Mouse (Mus musculus): ENCODE measurements at regions not wholly inside any gene's neighbourhood (a gene's known extent, or its start where the extent isn't known, plus 50 kb on each side); places are given as distances from the start of the nearest gene placed in this dataset.

GRCm38 (mm10) chr9:87895526-87895925, 164.5 kb upstream of the Tbx18 start:
- no peak for TF ChIP-seq CTCF (IDR thresholded peaks at IDR 0.05; ENCODE audit: extremely low read depth, insufficient read length, insufficient replicate concordance, low read depth, low read length)
- TF ChIP-seq POLR2A (IDR thresholded peaks at IDR 0.05; ENCODE audit: low read depth, low read length) = no peak
- H3K36me3 ChIP-seq (ENCODE audit: control insufficient read depth, insufficient read depth, low read length) = no peaks in the 10 kb centered on the region
- 67% methylated on average over 4 of the region's 4 CpGs for WGBS
- no peak overlapping the region for H3K27ac ChIP-seq (ENCODE audit: insufficient read depth, low read depth, low read length)
- H3K27me3 ChIP-seq (ENCODE audit: control insufficient read depth, insufficient read depth, low read length) = no peaks in the 10 kb centered on the region
- no peak overlapping the region for H3K4me3 ChIP-seq (ENCODE audit: low read depth, low read length)
- no peaks in the 10 kb centered on the region for H3K4me1 ChIP-seq (ENCODE audit: control insufficient read depth, insufficient read depth, insufficient read length, low read length)

- no peaks in the 10 kb centered on the region for H3K36me3 ChIP-seq (ENCODE audit: control insufficient read depth, insufficient read depth, low read length)
- H3K4me1 ChIP-seq (ENCODE audit: control insufficient read depth, insufficient read depth, insufficient read length, low read length) = no peaks in the 10 kb centered on the region
- H3K4me3 ChIP-seq (ENCODE audit: low read depth, low read length) = no peak overlapping the region
- no peak overlapping the region for H3K27ac ChIP-seq (ENCODE audit: insufficient read depth, low read depth, low read length)
- TF ChIP-seq CTCF (IDR thresholded peaks at IDR 0.05; ENCODE audit: extremely low read depth, insufficient read length, insufficient replicate concordance, low read depth, low read length) (no peak), POLR2A (IDR thresholded peaks at IDR 0.05; ENCODE audit: low read depth, low read length) (no peak)
- no peaks in the 10 kb centered on the region for H3K27me3 ChIP-seq (ENCODE audit: control insufficient read depth, insufficient read depth, low read length)
- WGBS = 50% methylated on average over 3 of the region's 3 CpGs
Observed at GRCm38 (mm10) chr9:87897336-87897735, 166.3 kb upstream of the Tbx18 start.

GRCm38 (mm10) chr9:87899368-87899767, 168.3 kb upstream of the Tbx18 start:
- Histone ChIP-seq H3K4me1 (ENCODE audit: control insufficient read depth, insufficient read depth, insufficient read length, low read length) (no peaks in the 10 kb centered on the region), H3K27ac (ENCODE audit: insufficient read depth, low read depth, low read length) (no peak overlapping the region), H3K36me3 (ENCODE audit: control insufficient read depth, insufficient read depth, low read length) (no peaks in the 10 kb centered on the region), H3K4me3 (ENCODE audit: low read depth, low read length) (no peak overlapping the region), H3K27me3 (ENCODE audit: control insufficient read depth, insufficient read depth, low read length) (no peaks in the 10 kb centered on the region)
- TF ChIP-seq CTCF (IDR thresholded peaks at IDR 0.05; ENCODE audit: extremely low read depth, insufficient read length, insufficient replicate concordance, low read depth, low read length) = no peak
- TF ChIP-seq POLR2A (IDR thresholded peaks at IDR 0.05; ENCODE audit: low read depth, low read length) = no peak
- 57% methylated on average over 5 of the region's 5 CpGs for WGBS

GRCm38 (mm10) chr9:87899800-87900199, 168.7 kb upstream of the Tbx18 start:
- H3K27me3 ChIP-seq (ENCODE audit: control insufficient read depth, insufficient read depth, low read length) = no peaks in the 10 kb centered on the region
- no peak for TF ChIP-seq CTCF (IDR thresholded peaks at IDR 0.05; ENCODE audit: extremely low read depth, insufficient read length, insufficient replicate concordance, low read depth, low read length)
- TF ChIP-seq POLR2A (IDR thresholded peaks at IDR 0.05; ENCODE audit: low read depth, low read length) = no peak
- no peak overlapping the region for H3K4me3 ChIP-seq (ENCODE audit: low read depth, low read length)
- WGBS = 89% methylated on average over 7 of the region's 7 CpGs
- no peaks in the 10 kb centered on the region for H3K36me3 ChIP-seq (ENCODE audit: control insufficient read depth, insufficient read depth, low read length)
- no peak overlapping the region for H3K27ac ChIP-seq (ENCODE audit: insufficient read depth, low read depth, low read length)
- H3K4me1 ChIP-seq (ENCODE audit: control insufficient read depth, insufficient read depth, insufficient read length, low read length) = no peaks in the 10 kb centered on the region

GRCm38 (mm10) chr9:87921291-87921690, 190.2 kb upstream of the Tbx18 start:
- no peak for TF ChIP-seq POLR2A (IDR thresholded peaks at IDR 0.05; ENCODE audit: low read depth, low read length)
- TF ChIP-seq CTCF (IDR thresholded peaks at IDR 0.05; ENCODE audit: extremely low read depth, insufficient read length, insufficient replicate concordance, low read depth, low read length) = no peak
- Histone ChIP-seq H3K27ac (ENCODE audit: insufficient read depth, low read depth, low read length) (no peak overlapping the region), H3K4me1 (ENCODE audit: control insufficient read depth, insufficient read depth, insufficient read length, low read length) (no peaks in the 10 kb centered on the region), H3K36me3 (ENCODE audit: control insufficient read depth, insufficient read depth, low read length) (no peaks in the 10 kb centered on the region), H3K4me3 (ENCODE audit: low read depth, low read length) (no peak overlapping the region), H3K27me3 (ENCODE audit: control insufficient read depth, insufficient read depth, low read length) (no peaks in the 10 kb centered on the region)
- 78% methylated on average over 8 of the region's 8 CpGs for WGBS

GRCm38 (mm10) chr9:87925151-87925550, 194.1 kb upstream of the Tbx18 start:
- no peaks in the 10 kb centered on the region for H3K4me1 ChIP-seq (ENCODE audit: control insufficient read depth, insufficient read depth, insufficient read length, low read length)
- H3K27me3 ChIP-seq (ENCODE audit: control insufficient read depth, insufficient read depth, low read length) = no peaks in the 10 kb centered on the region
- TF ChIP-seq POLR2A (IDR thresholded peaks at IDR 0.05; ENCODE audit: low read depth, low read length) (no peak), CTCF (IDR thresholded peaks at IDR 0.05; ENCODE audit: extremely low read depth, insufficient read length, insufficient replicate concordance, low read depth, low read length) (no peak)
- 88% methylated on average over 4 of the region's 4 CpGs for WGBS
- no peaks in the 10 kb centered on the region for H3K36me3 ChIP-seq (ENCODE audit: control insufficient read depth, insufficient read depth, low read length)
- H3K27ac ChIP-seq (ENCODE audit: insufficient read depth, low read depth, low read length) = no peak overlapping the region
- H3K4me3 ChIP-seq (ENCODE audit: low read depth, low read length) = no peak overlapping the region

GRCm38 (mm10) chr9:87933230-87933629, 202.2 kb upstream of the Tbx18 start:
- no peaks in the 10 kb centered on the region for H3K4me1 ChIP-seq (ENCODE audit: control insufficient read depth, insufficient read depth, insufficient read length, low read length)
- H3K36me3 ChIP-seq (ENCODE audit: control insufficient read depth, insufficient read depth, low read length) = no peaks in the 10 kb centered on the region
- WGBS = 64% methylated on average over 5 of the region's 5 CpGs
- H3K27me3 ChIP-seq (ENCODE audit: control insufficient read depth, insufficient read depth, low read length) = no peaks in the 10 kb centered on the region
- TF ChIP-seq POLR2A (IDR thresholded peaks at IDR 0.05; ENCODE audit: low read depth, low read length) (no peak), CTCF (IDR thresholded peaks at IDR 0.05; ENCODE audit: extremely low read depth, insufficient read length, insufficient replicate concordance, low read depth, low read length) (no peak)
- H3K4me3 ChIP-seq (ENCODE audit: low read depth, low read length) = no peak overlapping the region
- no peak overlapping the region for H3K27ac ChIP-seq (ENCODE audit: insufficient read depth, low read depth, low read length)

GRCm38 (mm10) chr9:87952426-87952825, 221.4 kb upstream of the Tbx18 start:
- no peaks in the 10 kb centered on the region for H3K27me3 ChIP-seq (ENCODE audit: control insufficient read depth, insufficient read depth, low read length)
- H3K36me3 ChIP-seq (ENCODE audit: control insufficient read depth, insufficient read depth, low read length) = no peaks in the 10 kb centered on the region
- no peaks in the 10 kb centered on the region for H3K4me1 ChIP-seq (ENCODE audit: control insufficient read depth, insufficient read depth, insufficient read length, low read length)
- no peak overlapping the region for H3K27ac ChIP-seq (ENCODE audit: insufficient read depth, low read depth, low read length)
- TF ChIP-seq CTCF (IDR thresholded peaks at IDR 0.05; ENCODE audit: extremely low read depth, insufficient read length, insufficient replicate concordance, low read depth, low read length) = no peak
- no peak for TF ChIP-seq POLR2A (IDR thresholded peaks at IDR 0.05; ENCODE audit: low read depth, low read length)
- 83% methylated on average over 2 of the region's 2 CpGs for WGBS
- no peak overlapping the region for H3K4me3 ChIP-seq (ENCODE audit: low read depth, low read length)

Data from small intestine, adult 2 months (tissue).